Mouse (Mus musculus): ENCODE measurements around the gene Fam160b1. TPM values are rescaled to one million over a fixed set of nuclear protein-coding genes. Genes with fewer than 3 reads are reported as not detected.

Gene Fam160b1
- polyA plus RNA-seq, 1 experiment: 9.0 TPM

DNA sequence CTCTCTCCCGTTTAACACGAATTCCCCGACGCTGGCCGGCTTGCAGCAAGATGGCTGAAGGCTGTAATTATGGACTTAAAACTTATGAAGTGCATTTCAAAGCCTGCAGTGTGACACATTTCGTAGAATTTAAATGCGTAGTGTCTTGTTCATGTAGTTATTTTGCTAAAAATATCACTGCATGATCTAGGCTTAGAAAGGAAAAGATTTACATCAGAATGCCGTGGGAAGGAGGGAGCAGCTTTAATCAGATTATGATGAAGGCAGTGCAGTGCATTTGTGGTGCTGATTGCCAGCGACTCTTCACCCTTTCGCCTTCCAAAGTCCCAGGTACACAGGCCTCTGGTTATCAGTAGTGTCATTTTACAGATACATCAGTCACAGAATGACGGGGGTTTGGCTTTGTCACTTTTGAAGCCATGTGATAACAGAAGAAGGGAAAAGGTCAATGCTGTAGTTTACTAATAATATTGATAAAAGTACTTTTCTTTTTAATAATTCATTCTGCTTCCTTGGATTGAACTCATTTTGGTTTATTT lies 7.4 kb downstream of the Fam160b1 start:
- H3K4me3 ChIP-seq (ENCODE audit: insufficient read depth, low read depth, low read length): no peak overlapping the region
- peaks cover 36% of the 10 kb centered on the region for H3K4me1 ChIP-seq (ENCODE audit: control insufficient read depth, insufficient read depth, insufficient read length, low read length)
- peak overlapping the region; percentile 56 for H3K27ac ChIP-seq (replicated peaks; ENCODE audit: low read depth, low read length)

DNA sequence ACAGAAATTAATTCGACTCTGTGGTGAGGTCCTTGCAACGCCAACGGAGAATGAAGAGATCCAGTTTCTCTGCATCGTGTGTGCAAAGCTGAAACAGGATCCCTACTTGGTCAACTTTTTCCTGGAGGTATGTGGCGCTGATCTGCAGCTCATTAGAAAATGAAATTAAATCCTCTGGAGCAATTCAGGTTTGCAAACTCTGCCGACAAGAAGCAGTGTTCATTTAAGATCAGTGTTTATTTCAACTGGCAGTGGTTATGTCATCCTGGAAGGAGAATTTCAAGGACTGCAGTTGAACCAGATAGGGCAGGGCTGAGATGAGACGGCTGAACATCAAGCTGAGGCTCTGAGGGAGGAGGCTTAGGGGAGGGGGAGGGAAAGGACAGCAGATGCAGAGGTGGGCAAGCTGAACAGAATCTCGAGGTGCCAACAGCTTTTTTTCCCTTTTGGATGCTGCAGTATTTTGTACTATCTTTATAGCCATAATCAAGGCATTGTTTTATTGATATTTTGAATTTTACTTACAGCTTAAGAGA lies 12.9 kb downstream of the Fam160b1 start:
- H3K4me1 ChIP-seq (ENCODE audit: control insufficient read depth, insufficient read depth, insufficient read length, low read length): peaks cover 3% of the 10 kb centered on the region; the same call in 1 of the 2 replicates
- H3K4me3 ChIP-seq (ENCODE audit: insufficient read depth, low read depth, low read length): no peak overlapping the region
- no peak overlapping the region for H3K27ac ChIP-seq (replicated peaks; ENCODE audit: low read depth, low read length)

DNA sequence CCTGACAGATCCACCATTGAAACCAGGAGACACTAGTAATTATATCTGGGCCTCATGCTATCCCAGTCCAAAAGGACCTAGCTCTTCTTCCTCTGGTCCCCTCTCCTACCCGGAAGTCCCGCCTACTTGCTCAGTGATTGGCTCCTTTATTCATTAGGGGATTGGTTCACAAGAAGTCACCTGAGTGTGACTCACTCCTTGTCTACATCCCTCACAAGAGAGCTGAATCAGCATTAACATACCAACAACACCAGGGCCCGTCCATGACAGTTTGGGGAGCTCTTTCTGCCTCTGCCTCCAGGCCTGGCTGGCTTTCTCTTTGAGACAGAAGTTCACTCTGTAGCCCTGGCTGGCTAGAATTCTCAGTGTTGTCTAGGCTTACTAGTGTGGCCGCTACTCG lies 14.7 kb downstream of the Fam160b1 start:
- no peak overlapping the region for H3K27ac ChIP-seq (replicated peaks; ENCODE audit: low read depth, low read length)

DNA sequence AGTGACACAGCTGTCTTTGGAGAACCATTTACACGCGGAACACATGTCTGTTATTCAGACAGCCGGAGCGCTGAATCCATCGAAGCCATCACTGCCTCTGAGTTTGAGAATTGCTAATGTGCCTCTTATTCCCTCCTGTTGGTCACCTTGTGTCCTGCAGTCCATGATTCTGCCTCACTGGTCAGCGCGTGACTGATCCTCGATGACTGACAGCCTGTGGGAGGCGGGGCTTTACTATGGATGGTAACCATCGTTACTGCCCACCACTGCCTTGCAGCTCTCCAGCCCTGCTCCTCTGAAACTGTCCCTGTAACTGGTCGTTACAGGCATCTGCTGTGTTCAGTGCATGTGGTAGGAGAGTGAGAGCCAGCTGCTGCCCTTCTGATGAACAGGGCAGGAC lies 15.3 kb downstream of the Fam160b1 start:
- Histone ChIP-seq H3K4me3 (ENCODE audit: insufficient read depth, low read depth, low read length) (no peak overlapping the region), H3K27ac (replicated peaks; ENCODE audit: low read depth, low read length) (no peak overlapping the region)

More for the DNA sequence above, 14.7 kb downstream of the Fam160b1 start:
- H3K4me1 ChIP-seq (ENCODE audit: control insufficient read depth, insufficient read depth, insufficient read length, low read length): no peaks in the 10 kb centered on the region
- no peak overlapping the region for H3K4me3 ChIP-seq (ENCODE audit: insufficient read depth, low read depth, low read length)

DNA sequence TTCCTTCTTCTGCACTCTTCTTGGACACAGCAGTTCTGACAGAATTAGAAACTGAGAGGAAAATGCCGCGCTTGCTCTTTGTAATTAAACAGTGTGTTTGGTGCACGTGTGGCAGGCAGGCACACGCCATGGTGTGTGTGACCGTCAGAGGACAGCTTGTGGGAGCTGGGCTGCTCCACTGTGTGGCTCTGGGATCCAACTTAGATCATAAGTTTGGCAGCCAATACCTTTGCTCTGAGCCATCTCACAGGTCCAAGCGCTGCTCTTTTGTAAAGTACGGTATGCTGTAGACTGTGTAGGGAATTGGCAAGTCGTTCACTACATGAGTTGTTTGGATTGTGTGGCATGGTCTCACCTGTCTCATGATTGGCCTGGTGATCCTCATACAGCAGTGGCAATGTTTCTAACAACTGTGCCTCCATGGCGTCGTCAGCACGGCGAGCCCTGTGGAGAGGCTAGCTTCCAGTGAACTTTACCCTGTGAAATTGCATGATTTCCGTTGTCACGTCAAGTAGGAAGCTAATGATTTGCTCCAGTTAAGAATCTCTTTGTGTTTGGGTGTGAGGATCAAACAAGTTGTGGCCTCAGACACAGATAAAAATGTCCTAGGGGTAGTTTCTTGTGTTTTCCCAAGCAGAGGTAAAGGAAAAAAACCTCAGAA lies 16.7 kb downstream of the Fam160b1 start:
- Histone ChIP-seq H3K4me1 (ENCODE audit: control insufficient read depth, insufficient read depth, insufficient read length, low read length) (no peaks in the 10 kb centered on the region), H3K27ac (replicated peaks; ENCODE audit: low read depth, low read length) (no peak overlapping the region), H3K4me3 (ENCODE audit: insufficient read depth, low read depth, low read length) (no peak overlapping the region)

More for the DNA sequence above, 15.3 kb downstream of the Fam160b1 start:
- no peaks in the 10 kb centered on the region for H3K4me1 ChIP-seq (ENCODE audit: control insufficient read depth, insufficient read depth, insufficient read length, low read length)

DNA sequence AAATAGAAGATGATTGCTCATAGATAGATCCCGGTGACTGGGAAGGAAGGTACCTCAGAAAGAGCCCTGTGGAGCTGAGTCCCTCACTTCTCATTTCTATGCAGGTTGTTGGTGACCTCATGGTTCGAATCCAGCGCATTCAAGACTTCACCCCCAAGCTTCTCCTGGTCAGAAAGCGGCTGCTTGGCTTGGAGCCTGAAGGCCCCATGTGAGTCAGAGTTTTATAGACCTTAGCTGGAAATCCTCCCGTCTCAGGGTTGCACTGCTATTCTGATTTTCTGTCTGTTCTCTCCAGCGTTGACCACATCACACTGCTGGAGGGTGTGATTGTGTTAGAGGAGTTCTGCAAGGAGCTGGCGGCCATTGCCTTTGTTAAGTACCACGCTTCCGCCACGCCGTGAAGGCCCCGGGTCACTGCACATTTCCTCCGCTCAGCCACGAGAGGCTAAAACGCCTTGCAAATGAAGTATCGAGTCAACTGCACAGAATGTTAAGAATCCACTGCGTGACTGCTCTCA lies 25.8 kb downstream of the Fam160b1 start:
- Histone ChIP-seq H3K4me1 (ENCODE audit: control insufficient read depth, insufficient read depth, insufficient read length, low read length) (no peaks in the 10 kb centered on the region), H3K27ac (replicated peaks; ENCODE audit: low read depth, low read length) (no peak overlapping the region), H3K4me3 (ENCODE audit: insufficient read depth, low read depth, low read length) (no peak overlapping the region)

DNA sequence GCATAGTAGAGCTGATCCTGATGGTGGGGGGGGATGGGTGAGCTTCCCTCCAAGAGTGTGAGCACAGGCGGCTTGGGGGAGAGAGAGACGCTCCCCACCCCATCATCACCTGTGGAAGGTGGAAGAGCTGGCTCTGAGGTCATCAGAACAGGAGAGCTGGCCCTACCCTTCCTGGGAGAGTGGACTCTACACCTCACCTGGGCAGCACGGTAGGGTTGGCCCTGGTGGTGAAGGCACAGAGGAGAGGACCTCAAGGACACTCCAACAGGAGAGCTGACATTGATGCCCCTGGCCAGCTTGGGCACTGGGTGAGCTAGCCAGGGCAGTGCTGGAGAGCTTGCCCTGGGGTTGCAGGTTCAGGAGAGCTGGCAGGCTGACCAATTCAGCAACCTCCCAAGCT lies 31.1 kb downstream of the Fam160b1 start:
- Histone ChIP-seq H3K4me1 (ENCODE audit: control insufficient read depth, insufficient read depth, insufficient read length, low read length) (no peaks in the 10 kb centered on the region), H3K4me3 (ENCODE audit: insufficient read depth, low read depth, low read length) (no peak overlapping the region), H3K27ac (replicated peaks; ENCODE audit: low read depth, low read length) (no peak overlapping the region)

DNA sequence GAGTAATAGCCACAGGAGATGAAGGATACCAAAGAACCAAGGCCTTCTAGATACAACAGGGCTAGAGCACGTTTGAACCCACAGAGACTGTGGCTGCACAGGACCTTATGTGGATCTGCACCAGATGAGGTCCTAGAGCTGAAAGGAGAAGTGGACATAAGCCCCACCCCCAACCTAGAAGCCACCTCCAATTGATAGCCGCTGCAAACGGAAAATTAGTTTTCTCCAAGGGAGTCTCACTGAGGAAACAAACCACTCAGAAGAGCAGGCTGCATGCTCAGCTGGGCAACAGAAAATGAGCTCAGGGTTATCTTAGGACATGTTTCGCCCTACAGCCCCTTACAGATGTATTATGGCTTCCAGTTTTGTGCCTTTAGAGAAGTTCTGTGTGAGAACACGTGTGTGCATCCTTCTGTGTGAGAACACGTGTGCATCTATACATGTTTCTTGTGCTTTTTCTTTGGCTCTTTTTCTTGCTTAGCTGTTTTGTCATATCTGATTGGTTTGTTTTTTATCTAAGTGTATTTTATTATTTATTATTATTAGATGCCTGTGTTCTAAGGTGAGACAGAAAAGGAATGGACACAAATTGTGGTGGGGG lies 33.0 kb downstream of the Fam160b1 start:
- no peaks in the 10 kb centered on the region for H3K4me1 ChIP-seq (ENCODE audit: control insufficient read depth, insufficient read depth, insufficient read length, low read length)
- H3K27ac ChIP-seq (replicated peaks; ENCODE audit: low read depth, low read length): no peak overlapping the region
- no peak overlapping the region for H3K4me3 ChIP-seq (ENCODE audit: insufficient read depth, low read depth, low read length)

DNA sequence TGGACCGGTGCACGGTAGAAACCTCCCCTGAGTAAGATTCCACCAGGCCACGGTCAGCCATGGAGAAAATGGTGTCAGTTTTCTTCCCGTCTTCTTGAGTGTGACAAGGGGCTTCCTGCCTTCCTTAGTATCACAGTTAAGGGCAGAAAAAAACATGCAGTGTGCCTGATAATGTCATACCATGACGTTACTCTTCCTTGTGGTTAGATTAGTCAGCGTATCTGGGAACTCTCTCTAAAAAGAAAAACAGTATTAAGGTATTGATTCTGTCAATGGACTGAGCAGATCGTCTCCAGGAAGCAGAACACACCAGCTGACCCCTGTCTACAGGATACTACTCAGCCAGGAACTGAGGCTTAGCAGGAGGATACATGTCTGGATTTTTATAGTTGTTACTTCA lies 36.1 kb downstream of the Fam160b1 start:
- no peak overlapping the region for H3K27ac ChIP-seq (replicated peaks; ENCODE audit: low read depth, low read length)
- no peak overlapping the region for H3K4me3 ChIP-seq (ENCODE audit: insufficient read depth, low read depth, low read length)
- no peaks in the 10 kb centered on the region for H3K4me1 ChIP-seq (ENCODE audit: control insufficient read depth, insufficient read depth, insufficient read length, low read length)

DNA sequence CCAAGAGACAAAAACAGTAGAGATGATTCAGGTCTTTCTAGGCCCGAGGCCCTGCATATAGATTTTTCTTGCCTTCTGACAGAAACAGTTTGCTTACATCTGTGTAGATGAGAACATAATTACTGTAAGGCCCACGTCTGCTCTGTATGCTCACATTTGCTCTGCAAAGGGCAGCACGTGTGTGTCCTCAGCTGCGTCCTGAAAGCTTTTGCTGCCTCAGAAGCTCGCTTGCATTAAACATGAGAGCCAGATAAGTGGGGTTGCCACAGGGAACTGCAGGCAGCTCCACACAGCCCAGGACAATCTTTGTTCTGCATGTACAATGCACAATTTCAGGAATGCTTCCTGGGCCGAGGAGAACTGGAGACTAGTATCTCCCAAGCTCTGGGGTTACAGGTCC lies 41.9 kb downstream of the Fam160b1 start:
- H3K27ac ChIP-seq (replicated peaks; ENCODE audit: low read depth, low read length): no peak overlapping the region
- no peak overlapping the region for H3K4me3 ChIP-seq (ENCODE audit: insufficient read depth, low read depth, low read length)
- H3K4me1 ChIP-seq (ENCODE audit: control insufficient read depth, insufficient read depth, insufficient read length, low read length): no peaks in the 10 kb centered on the region

DNA sequence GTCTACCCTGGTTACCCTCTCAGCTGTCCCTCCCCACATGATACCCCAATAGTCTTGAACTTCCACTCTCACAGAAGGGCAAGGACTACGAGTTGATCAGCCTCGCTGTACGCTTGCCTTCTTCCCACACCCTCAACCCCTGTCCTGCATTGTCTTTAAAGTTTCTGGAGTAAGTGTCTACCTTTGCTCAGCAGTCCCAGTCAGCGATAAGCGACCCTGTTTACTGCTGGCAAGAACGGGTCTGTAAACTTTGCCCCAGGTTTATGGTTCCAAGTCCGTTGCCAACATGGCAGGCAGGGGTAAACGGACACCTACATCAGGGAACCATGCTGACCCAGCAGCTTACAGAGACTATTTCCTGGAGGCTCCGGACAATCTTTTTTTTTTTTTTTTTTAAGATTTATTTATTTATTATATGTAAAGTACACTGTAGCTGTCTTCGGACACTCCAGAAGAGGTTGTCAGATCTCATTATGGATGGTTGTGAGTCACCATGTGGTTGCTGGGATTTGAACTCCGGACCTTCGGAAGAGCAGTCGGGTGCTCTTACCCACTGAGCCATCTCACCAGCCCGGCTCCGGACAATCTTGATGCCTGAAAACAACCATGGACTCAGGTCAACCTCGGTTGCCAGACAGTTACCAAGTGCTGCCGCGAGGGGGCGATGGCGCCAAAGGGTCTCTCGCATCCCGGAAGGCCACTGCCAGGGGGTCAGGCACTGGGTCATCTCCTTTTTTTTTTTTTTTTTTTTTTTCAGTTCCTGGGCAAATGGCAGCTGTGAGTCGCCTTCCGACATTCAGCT lies 43.4 kb downstream of the Fam160b1 start:
- no peaks in the 10 kb centered on the region for H3K4me1 ChIP-seq (ENCODE audit: control insufficient read depth, insufficient read depth, insufficient read length, low read length)
- H3K27ac ChIP-seq (replicated peaks; ENCODE audit: low read depth, low read length): 0 out of 2 replicates have a peak overlapping the region, but pooled peaks have one; percentile 11
- H3K4me3 ChIP-seq (ENCODE audit: insufficient read depth, low read depth, low read length): peak overlapping the region; percentile 16; the same call in 1 of the 2 replicates

DNA sequence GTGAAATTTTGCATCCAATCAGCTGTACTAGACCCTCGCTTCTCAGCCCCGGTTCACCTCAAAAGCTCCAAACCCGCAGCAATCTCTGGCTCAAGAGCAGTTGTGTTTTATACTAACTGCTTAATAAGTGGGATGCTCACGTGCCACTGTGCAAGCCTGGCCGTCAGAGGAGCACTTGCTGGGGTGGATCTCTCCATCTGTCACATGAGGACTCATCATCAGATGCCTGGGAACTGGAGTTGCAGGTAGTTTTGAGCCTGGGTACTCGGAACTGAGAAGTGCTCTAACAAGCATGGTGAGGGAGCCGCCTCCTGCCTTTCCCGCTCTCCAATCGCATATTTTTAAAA lies 44.0 kb downstream of the Fam160b1 start:
- peak overlapping the region; percentile 16; the same call in 1 of the 2 replicates for H3K4me3 ChIP-seq (ENCODE audit: insufficient read depth, low read depth, low read length)
- H3K27ac ChIP-seq (replicated peaks; ENCODE audit: low read depth, low read length): no peak overlapping the region
- H3K4me1 ChIP-seq (ENCODE audit: control insufficient read depth, insufficient read depth, insufficient read length, low read length): no peaks in the 10 kb centered on the region

DNA sequence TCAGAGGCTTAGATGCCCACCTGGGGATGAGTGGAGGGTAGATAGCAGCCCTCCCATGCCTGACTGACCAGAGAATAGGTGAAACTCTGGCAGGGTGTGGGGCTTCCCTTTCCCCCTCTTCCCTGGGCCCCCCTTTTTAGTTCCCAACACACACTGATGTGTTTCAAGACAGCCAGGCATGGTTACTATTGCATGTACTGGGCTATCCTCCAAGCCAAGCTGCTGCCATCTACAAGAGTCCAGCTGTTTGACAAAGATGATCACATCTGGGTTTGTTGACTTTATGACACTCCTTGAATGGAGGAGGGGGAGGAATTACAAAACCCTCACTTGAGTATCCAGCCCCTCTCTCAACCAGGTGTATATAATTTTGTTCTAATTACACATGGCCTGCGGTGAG lies 47.5 kb downstream of the Fam160b1 start:
- H3K4me3 ChIP-seq (ENCODE audit: insufficient read depth, low read depth, low read length): no peak overlapping the region
- H3K27ac ChIP-seq (replicated peaks; ENCODE audit: low read depth, low read length): no peak overlapping the region
- peaks cover 4% of the 10 kb centered on the region; the same call in 1 of the 2 replicates for H3K4me1 ChIP-seq (ENCODE audit: control insufficient read depth, insufficient read depth, insufficient read length, low read length)

DNA sequence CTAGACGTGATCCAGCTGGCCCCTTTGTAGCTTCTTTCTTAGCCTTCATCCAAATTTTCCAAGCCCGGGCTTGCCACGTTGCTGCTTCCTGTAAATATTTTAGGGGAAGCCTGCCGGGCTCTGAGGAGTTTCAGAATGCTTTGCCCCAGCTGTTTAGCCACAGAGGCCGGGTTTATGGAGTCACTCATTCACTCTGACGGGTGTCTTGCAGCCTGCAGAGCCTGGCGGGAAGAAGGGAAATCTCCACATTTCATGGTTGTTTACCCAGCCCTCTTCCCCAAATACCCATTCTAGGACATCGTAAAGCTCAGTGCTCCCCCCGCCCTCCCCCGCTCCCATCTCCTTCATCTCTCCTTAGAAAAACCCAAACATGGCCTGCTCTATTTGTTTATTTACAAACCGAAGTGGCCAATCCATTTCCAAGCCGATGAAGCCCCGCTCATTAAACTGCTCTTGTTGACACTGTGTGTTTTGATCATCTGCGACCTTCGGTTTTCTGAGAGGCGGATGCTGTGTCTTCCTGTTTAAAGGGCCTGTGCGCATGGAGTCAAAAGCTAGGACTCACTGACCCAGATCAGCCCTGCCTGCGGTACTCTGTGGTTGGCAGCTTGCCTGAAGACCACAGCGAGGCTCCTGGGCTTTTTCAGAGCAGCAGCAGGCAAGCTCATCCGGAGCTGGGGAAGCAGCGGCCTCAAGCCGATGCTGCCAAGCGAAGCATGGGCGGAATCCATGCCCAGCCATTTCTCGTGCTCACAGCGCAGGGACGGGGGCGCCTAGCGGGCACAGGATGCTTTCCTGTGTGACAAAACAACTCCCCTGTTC lies 51.1 kb downstream of the Fam160b1 start:
- H3K27ac ChIP-seq (replicated peaks; ENCODE audit: low read depth, low read length): peak overlapping the region; percentile 58
- peak overlapping the region; percentile 48 for H3K4me3 ChIP-seq (ENCODE audit: insufficient read depth, low read depth, low read length)
- H3K4me1 ChIP-seq (ENCODE audit: control insufficient read depth, insufficient read depth, insufficient read length, low read length): peaks cover 4% of the 10 kb centered on the region; the same call in 1 of the 2 replicates
